Mouse (Mus musculus) kidney, adult 9 months (tissue): ENCODE measurements at regions not wholly inside any gene's neighbourhood (a gene's known extent, or its start where the extent isn't known, plus 50 kb on each side); places are given as distances from the start of the nearest gene placed in this dataset.
A peak's percentile ranks its signal among the peaks of the same experiment; 100 is the strongest.

Source experiments
- DNase-seq: peaks from one replicate; pipeline ENCODE4 v3.0.0; 2022

DNA sequence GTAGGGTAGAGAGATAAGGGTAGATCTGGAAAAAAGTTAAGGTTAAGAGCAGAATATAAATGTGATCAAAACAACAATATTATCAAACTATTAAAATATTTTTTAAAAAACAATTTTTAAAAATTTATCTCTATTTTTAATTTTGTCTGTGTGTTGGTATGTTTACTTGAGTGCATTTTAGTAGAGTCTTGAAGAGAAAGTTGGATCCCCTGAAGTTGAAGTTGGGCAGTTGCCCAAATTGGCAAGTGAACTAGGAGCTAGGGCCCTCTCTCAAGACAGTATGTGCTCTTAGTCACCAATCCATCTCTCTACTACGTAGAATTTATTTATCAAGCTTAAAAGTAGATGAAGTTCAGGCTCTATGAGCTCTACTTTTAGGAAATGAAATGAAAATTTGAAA lies 59.9 kb downstream of the Adamts1 start:
- DNase-seq: no peak

- no peak for DNase-seq
Observed at GRCm38 (mm10) chr16:85738606-85739195, 64.2 kb downstream of the Adamts1 start.

GRCm38 (mm10) chr16:85728026-85728425 lies 74.9 kb downstream of the Adamts1 start:
- DNase-seq: peak; percentile 26

- DNase-seq: no peak
Observed at GRCm38 (mm10) chr16:85721968-85722367, 80.9 kb downstream of the Adamts1 start.

DNA sequence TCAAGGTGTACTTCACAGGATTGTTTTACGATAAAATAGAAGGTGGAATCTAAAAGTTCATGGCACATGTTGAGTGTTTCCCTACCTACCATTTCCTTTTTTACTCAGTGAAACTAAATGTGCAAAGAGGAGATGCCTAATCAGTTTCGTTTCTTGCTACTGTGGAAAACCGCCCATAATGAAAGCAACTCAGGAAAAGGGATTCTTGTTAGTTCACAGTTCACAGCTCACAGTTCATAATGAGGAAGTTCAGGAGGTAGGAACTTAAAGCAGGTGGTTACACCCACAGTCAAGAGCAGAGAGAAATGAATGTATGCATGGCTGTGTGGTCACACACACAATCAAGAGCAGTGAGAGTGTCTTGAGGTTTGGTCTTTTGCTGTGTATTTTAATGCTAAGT lies 90.6 kb downstream of the Adamts1 start:
- no peak for DNase-seq

DNA sequence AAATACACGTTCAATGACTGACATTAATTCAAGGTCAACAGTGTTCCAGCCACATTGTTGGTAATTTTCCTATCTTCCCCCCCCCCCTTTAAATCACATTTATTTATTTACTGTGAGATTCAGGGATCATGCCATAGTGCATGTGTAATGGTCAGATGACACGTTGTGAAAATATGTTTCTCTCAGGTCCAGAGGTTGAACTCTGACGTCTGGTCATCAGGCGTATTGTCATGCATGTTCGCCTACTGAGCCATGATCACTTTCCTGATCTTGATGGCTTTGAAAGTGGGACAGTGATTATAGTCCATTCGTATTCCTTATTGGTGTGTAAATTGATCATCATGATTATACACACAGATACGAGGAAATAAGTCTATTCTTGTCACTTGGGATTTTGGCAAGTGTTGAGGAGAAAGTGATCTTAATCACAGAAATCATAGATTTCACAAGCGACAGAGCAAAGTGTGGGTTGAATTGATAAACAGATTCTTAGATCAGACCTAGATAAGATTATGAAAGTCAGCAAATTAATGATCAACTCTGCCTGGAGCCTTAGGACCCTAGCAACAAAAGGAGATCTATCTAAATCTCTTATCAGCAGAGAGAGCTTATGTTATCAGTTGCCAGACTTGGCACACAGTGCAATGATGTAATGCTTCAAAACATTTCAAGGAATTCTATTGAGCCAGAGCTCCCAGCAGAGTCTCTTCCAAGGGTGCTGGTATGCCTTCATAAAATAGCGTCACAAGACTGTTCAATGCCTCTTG lies 98.5 kb downstream of the Adamts1 start:
- no peak for DNase-seq

GRCm38 (mm10) chr16:85702889-85703480 lies 99.9 kb downstream of the Adamts1 start:
- DNase-seq: no peak

DNA sequence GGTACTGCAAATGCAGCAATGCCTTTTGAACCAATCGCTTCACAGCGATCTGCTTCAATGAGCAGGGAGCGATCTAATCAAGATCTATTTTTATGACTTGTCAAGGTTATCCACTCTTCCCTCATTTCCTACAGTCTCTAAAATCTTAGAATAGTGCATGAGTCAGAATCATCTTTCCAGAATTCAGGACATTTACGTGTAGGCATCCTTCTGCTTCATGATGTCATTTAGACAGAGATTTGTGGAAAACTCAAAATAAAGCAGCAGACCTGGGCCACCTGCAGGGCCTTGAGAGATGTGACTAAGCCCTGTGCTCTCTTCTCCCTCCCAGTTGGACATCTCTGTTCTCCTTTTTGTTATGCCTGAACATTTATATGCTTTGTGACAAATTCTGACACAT lies 103.6 kb downstream of the Adamts1 start:
- no peak for DNase-seq

DNA sequence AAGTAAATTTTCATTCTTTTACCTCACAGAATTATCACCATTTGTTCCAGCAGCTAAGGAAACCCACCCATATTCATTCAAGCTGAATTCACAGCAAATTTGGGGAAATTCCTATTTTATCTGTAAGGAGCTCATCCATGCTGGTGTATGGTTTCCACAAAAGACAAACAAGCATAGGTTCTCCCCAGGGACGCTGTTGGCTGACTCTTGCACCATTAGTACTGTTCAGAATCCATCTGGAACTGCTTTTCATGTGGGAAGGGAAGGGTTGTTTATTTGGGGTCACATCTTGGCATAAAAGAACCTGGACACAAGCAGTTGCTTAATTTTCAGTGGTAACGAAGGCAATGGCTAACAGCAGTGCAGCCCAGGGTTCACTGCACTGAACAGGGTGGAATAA lies 120.2 kb downstream of the Adamts1 start:
- DNase-seq: no peak

DNA sequence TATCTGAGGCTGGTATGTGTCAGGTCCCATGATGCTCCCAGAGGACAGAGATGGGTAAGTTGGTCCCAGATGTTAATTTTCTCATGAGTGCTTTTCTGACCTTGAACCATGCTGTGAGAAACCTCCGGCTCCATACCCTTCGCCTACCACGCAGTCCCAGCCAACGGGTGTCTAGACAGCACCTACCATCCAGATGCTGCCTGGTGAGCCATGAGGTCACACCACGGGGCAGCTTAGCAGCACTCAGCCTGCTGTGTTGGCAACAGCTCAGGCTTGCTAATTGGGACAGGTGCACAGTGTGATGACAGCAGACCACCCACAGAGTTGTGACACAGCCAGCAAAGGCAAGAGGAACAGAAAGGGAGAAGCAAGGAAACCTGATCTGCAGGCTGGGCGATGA lies 122.6 kb downstream of the Adamts1 start:
- DNase-seq: no peak

DNA sequence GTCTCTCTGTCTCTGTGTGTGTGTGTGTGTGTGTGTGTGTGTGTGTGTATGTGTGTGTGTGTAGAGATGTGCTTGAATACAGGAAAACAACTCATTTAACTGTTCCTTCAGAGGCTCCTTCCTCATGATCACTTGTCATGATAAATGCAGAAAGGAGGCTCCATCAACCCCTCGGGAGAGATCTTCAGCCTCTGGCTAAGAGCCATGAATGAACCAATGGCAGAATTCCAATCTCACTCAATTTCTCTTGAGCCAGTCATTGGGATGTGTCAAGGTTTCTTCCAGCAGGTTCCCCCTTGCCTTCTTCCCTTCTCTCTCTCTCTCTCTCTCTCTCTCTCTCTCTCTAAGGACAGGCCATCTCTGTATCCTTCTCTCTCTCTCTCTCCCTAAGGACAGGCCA lies 124.1 kb downstream of the Adamts1 start:
- no peak for DNase-seq

GRCm38 (mm10) chr16:85678228-85678627 lies 124.7 kb downstream of the Adamts1 start:
- DNase-seq: peak; percentile 26

DNA sequence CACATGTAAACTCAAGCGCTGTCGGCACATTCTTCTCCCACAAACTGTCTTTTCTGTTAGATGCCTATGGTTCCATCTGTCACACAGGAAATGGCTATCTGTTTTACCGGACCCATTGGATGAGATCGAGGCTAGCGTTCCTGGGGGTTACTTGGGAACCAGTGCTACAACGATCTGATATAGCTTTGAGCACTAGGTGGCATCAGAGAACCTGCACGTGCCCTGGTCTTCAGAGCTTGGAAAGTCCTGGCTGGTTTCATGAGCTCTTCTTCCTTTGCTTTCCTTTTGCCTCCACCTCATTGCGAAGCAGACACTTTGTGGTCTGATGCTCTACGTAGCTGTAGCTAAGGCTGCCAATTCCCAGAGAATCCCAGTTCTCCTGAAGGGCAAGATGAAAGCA lies 123.8 kb upstream of the Cyyr1 start:
- DNase-seq: peak; percentile 49

DNA sequence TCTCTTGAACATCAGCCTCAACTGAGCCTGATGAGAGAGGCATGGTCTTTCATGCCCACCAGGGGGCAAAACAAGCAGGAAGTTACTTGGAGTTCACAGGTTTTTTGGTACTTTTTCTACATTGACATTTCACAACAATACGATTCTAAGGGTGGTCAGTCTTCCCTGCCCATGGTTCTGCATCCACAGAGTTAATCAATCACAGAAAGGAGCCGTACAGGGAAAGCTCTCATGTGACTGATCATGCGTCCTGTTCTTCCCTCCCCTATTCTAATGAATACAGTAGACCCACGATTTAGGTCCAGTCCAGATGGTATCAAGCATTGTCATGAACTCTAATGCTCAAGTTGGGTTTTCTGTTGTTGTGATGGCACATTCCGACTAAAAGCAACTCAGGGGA lies 115.6 kb upstream of the Cyyr1 start:
- DNase-seq: no peak

GRCm38 (mm10) chr16:85667790-85668189 lies 114.6 kb upstream of the Cyyr1 start:
- no peak for DNase-seq

DNA sequence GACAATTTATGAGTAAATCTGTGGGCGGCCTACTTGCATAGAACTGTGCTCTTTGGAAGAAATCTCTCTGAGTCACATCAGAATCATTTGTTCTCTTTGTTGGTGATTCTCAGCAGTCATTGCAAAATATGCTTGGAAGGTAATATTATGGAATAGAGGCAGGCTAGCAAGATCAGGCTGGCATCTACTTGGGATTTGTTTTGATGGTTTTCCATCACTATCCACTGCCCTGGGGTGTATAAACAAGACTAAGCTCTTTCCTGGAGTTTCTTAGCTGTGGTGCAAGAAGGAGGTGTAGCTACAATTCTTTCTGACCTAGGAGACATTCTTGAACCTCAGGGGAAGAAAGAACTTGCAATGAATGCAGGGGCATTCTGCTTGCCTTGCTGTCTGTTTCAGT lies 96.3 kb upstream of the Cyyr1 start:
- no peak for DNase-seq

DNA sequence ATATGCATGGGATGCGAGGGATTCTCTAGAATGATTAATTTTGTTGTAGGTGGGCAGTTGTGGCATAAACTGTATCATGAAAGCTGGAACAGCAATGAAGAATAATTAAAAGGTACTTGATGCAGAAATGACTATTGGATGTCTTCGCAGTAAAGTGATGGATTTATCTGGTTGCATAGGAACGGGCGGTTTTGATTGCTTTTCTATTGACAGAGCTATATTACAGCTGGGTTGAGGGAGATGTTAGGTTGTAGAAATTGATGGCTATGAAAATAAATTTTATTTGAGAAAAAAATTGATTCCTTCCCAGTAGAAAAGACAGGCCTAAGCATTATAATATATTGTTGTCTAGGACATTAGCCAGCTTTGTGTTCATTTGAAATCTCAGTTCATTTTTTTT lies 87.8 kb upstream of the Cyyr1 start:
- no peak for DNase-seq

DNA sequence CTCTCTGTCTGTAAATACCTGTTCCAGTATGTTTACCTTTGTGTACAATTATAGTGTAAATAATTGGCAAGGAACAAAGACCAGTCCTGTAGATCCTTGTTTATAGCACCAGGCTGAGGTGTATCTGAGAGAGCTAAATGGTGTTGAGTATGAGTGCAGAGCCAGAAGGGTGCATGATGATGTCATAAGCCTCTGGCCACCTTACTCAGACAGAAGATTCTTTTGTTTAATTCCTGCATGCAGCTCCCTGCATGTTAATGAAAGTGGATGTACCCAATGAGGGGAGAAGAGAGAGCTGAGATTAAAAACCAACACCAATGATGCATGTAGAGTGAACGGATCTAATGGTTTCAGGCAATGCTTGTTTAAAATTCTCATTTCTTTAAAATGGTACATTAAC lies 83.9 kb upstream of the Cyyr1 start:
- no peak for DNase-seq

GRCm38 (mm10) chr16:85629738-85630137 lies 76.5 kb upstream of the Cyyr1 start:
- no peak for DNase-seq

- no peak for DNase-seq
Observed at GRCm38 (mm10) chr16:85624505-85624904, 71.3 kb upstream of the Cyyr1 start.

DNA sequence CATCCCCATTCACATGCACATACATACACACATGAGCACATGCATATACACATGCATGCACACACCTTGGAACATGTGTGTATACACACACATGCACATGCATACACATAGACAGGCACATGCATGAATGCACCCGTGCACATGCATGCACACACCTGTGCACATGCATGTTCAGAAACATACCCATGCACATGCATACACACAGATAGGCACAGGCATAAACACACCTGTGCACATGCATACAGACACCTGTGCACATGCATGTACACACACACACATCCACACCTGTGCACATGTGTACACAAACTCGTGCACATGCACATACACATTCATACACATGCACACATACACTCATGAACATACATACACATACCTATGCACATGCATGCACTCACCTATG lies 50.9 kb upstream of the Cyyr1 start:
- DNase-seq: no peak
